Mouse (Mus musculus) monocyte, adult 5-6 weeks (primary cell): ENCODE measurements around the gene Htra3. TPM values are rescaled to one million over a fixed set of nuclear protein-coding genes. Genes with fewer than 3 reads are reported as not detected.

ENCODE experiments used
- ATAC-seq: fragments of 153-309, 156-312 bp; replicated peaks from 2 replicates; pipeline ENCODE4 v1.8.0; 2017; ENCODE audit warnings: mild to moderate bottlenecking; ENCODE audit not compliant: low TSS enrichment, insufficient number of reproducible peaks, severe bottlenecking, poor library complexity, low FRiP score
- total RNA-seq: library from RNA; stranded (forward); fragments of 200-1000, 200-491, 200-594 nt; gene quantifications from 3 replicates; pipeline ENCODE4 v1.2.3, GENCODE M21; 2017

Htra3 gene
- total RNA-seq, 1 experiment from 2014 or later, result not detected

DNA sequence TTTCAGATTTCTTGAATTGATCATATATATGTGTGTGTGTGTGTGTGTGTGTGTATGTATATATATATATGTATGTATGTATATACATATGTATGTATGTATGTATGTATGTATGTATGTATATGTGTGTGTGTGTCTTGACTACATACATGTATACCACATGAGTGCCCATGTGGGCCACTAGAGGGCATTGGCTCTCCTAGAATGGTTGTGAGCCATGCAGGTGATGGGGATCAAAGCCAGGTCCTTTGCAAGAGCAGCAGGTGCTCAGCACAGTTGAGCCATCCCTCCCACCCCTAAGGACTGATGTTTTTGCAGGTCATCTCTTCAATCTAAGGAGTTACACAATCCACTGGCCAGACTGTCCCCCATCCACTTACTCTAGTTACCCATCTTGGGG, 50.2 kb downstream of the Htra3 start:
- ATAC-seq, result no peak

DNA sequence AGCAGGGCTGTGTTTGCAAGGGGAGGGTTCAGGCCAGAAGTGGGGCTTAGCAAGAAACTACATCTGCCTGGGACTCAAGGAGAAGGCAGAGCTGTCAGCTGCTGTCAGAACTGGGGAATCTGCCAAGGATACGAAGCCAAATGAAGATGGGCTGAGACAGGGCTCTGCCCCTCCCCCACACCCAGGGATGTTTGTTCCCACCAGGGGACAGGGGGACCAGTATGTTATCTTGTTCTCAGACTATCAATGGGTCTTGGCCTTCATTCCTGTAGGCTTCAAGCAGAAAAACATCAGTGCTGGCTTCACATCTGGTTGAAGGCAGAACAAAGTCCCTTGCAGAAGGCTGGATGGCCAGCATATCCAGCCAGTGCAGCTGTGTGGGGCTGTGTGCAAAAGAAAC, 50.9 kb downstream of the Htra3 start:
- no peak for ATAC-seq

DNA sequence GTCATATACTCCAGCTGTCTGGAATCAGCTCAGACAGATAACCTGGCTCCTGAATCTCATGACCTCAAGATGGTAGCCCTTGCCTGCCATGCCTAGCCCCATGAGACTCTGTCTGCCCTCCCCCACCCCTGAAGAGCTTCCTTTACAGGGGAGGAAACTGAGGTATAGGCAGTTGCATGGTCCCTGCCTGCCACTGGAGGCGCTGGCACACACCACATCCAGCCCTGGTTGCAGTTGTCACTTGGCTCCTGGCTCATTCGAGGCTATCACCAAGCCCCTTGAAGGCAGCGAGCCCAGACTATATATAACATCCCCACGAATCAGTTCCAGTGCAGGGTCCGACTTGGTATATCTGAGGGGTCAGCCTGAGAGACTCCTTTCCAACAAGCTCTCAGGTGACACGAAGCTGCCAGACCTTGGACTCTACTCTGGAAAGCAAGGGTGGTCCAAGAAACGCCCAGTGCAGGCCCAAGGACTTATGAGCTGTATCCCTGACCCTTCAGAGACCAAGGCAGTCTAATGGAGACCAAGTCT, 52.2 kb downstream of the Htra3 start:
- ATAC-seq, result no peak

DNA sequence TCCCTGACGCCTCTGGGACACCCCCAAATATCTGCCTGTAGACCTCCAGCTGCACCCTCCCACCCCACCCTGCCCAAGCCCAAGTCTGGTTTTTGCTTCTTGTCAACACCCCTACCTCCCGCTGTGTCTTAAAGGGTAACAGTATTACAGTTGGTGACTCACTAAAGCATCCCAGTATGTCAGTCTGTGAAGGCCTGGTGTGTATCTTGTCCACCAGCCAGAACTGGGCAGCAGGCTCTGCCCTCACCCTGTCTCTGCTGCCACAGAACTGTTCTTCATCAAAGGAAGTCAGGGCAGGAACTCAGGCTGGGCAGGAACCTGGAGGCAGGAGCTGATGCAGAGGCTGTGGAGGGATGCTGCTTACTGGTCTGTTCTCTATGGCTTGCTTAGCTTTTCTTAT, 53.2 kb downstream of the Htra3 start:
- ATAC-seq, result no peak

DNA sequence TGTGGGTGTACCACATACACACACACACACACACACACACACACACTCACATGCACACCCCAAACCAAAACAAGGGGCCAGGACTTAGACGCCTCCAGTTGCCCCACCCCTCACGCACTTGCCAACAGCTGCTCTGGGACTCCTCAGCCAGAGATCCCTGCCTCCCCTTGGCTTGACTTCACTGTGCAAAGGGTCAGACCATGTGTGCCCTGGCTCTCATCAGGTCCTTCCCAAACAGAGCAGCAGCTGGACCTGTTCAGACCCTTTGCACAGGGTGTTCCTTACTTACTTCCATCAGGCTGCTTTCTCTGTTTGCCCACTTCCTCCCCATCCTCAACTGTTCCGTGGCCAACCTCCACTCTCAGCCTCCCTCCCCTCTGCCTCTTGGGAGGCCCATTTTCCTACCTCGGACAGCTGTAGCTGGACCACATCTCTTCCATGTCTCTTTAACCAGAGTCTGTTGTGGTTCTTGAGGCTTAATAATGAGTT, 54.8 kb downstream of the Htra3 start:
- ATAC-seq, result no peak

DNA sequence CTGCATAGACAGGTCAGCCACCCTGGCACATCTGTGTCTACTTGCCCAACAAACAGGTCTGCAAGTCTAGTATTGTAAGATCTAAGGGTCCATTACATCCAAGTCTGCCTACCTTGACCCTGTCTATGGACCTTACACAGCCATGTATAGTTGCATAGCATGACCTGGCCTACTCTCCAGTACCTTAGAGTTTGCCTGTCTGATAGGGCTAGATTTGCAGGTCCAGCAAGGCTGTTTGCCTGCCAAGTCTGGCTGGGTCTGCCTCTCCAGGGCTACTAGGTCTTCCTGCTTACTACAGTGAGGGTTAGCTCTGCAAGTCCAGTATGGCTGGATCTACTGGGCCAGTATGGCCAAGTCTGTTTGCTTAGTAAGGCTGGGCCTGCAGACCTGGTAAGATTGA, 55.8 kb downstream of the Htra3 start:
- no peak for ATAC-seq

DNA sequence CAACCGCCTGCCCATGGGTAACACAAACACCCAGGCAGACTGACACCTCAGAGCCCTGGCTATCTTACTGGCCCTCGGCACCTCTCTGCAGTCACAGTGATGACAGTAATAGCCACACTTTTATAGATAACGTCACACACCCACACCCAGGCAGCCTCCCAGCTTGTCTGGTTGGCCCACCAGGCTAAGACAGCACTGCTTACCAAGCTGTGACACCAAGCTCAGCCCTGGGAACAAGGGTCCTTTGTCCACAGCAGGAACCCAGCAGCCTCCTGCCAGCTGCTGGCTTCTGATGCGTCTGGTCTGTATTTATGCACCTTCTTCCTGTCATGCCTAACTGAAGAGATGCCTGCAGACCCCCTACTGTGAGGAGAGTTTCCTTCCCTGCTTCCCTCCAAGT, 58.5 kb downstream of the Htra3 start:
- ATAC-seq, result no peak

DNA sequence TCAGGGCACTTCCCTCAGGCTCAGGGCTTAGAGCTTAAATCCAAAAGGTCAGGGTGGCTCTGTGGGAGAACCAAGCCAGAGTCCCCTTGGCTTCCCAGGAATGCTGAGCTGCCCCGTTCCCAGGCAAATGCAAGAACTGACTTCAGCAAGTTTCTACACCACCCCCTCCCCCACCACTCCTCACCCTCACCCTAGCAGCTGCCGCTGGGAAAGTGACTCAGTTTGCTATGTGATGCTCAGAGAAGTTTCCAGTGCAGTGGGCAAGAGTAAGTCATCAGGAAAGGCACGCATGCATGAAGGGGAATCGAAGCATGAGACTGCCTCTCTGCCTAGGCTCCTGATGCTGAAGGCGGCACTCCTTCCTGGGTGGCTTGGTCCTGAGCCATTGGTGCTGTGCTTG, 62.6 kb downstream of the Htra3 start:
- ATAC-seq, result no peak

DNA sequence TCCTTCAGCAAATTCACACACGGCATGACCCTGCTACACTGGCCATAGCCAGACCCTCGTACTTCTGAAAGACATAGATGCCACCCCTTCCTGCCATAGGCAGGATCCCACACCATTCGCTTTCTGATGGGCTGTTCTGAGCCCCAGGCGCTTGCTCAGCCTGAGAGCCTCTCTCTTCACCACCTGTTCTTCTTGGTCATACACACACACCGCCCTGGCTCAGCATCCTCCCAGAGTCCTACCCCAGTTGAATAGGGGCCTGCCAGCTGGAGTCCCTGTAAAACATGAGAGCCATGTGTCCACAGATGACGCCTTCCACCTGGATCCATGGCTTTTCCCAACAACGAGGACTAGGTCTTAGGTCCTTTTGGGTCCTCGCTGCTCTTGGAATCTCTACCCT, 66.9 kb downstream of the Htra3 start:
- ATAC-seq, result no peak

DNA sequence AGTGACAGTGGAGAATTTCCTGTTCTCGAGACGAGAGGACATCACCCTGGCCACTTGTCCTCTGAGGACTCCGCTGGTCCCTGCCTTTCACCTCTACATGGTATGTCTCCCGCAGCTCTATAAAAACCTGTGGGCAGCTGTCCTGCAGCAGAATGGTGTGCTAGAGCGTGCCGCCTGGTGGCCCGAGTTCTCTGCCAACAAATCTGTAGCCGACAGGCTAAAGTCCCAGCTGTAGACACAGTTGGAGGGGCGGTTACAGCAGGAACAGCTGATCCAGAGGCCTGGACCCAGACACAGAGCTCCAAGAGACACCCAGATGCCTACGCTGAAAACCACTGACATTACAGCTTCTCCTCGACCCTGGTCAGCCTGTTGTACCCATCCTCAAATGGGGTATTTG, 67.7 kb downstream of the Htra3 start:
- no peak for ATAC-seq

DNA sequence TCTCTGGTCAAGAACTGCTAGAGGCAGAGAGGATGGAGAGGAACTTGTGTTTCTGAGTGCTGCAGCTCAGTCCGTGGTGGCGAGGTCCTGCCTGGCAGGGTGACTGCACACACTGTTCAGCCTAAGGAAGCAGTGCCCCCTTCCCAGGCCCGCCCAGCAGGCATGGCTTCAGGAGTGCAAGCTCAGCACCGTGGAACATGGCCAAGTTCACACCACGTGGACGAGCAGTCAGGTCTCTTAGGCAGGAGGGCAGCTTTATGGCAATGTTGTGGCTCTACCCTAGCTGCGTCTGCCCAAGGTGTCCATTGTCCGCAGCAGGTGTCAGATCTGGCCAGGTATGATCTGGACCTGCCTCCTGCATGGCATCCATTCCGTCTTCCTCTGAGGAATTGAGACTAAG, 68.4 kb downstream of the Htra3 start:
- no peak for ATAC-seq

DNA sequence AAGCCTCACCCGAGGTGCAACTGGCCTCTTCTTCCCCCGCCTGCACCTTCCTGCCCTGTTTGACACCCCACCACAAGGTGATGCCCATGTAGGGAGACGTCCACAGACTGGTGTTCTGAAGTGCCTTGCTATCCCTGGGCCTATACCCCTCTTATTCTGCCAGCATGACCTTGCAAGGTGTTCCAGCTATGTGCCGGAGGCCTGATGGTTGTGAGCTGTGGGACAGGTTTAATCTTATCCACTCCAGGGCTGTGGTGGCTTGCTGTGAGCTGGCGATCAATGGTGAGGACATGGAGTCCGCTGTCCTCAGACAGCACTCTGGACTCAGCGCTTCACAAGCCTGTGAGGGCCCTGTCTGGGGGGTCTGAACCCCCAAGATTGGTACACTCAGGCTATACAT, 69.2 kb downstream of the Htra3 start:
- no peak for ATAC-seq

DNA sequence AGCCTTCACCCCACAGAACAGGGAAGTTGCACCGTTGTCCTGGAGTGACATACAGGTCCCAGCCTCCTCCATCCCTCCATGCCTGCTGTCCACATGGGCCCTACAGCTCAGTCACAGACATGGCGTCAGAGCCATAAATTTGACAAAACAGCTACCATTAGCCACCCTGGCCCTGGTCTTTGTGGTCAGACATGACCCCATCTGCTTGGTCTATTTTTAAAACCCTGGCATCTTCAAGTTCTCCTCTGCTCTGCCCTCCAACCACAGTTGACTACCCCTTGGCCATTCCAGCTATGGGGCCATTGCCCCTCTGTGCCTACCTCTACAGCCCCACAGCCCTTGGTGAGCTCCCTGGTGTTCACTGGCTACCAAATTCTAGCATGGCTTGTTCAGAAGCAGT, 69.6 kb downstream of the Htra3 start:
- no peak for ATAC-seq

DNA sequence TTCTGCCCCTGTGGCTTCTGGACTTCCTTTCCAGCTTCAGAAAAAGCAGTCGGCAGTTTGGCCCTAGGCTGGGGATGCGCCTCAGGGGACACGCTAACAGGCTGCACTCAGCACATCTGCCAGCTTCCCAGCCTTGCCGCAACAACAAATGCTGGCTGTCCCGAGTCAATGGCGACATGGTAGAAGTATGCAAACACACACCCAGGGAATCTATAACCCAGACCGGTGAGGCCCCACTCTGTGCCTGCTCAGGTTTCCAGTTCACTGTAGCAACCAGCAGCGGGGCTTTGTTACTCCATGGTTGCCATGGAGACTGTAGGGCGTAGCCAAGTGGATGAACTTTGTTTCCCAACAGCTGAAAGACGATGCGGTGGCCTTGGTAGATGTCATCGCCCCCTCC, 70.2 kb downstream of the Htra3 start:
- no peak for ATAC-seq

DNA sequence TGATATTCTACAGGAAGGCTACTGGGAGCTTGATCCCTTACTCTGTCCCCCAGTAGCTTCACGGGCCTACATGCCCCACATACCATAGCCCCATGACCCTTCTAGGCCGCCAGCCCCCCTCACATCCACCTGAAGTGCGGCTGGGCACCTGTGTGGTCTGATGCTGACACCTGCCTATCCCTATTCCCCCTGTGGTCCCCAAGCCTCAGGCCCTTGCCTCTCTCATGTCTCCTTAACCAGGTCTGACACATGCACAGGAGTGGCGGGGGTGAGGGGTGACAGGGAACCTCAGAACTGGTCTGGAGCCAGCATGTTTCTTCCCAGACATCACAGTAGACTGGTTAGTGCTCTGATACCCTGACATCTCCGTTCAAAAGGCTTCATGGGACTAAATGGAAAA, 71.0 kb downstream of the Htra3 start:
- ATAC-seq, result no peak

DNA sequence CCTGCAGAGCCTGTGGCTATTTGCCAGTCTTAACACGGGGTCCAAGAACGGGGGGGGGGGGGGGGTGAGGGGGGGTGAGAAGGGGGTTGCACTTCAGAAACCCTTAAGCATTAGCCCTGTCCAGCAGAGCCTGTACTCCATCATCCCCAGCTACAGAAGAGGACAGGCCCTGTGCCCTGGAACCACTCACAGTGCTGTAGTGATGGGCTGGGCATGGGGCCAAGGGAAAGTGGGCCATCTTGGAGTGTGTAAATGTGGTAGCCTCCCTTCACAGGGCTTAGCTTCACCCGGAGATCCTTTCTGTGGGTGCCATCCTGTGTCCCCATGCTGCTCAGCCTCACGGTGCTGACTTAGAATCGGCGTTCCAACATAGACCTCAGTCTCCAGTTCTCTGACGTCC, 71.8 kb downstream of the Htra3 start:
- ATAC-seq, result no peak

DNA sequence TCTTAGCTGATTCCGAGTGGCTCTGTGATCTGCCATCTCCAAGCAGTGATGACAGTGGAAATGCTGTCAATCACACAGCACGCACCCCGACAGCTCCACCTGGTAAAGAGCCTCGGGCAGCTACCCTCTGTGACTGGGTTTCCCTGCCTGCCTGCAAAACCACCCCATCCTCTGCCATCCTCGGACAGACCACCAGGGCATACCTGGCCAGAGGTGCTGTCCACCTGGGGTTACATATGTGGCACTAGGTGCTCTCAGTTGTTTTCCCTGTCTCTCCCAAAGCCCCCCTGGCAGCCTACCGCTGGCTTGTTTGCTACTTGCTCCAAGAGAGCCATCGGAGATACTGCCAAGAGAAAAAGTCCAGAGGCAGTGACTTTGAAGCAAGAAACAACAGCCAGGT, 72.8 kb downstream of the Htra3 start:
- no peak for ATAC-seq

DNA sequence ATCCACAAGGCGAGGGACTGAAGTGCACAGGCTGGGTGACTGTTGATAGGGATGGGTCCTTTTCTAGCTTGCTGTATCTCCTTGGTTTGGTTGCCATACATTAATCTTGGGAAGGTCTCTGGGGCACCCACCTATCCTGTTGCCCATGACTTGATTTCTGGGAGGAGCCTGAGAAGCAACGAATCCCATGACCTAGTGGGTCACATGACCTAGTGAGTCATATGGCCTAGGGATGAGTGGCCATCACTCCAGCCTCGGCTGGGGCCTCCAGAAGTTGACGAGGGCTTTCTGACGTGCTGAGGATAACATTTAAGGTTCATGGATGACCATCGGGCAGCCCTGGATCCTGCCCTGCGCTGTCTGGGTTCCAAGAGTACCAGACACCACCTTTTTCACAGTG, 74.2 kb downstream of the Htra3 start:
- ATAC-seq, result no peak
